Mouse (Mus musculus) forebrain, embryonic 16.5 days (tissue): Measurements from ENCODE around the gene Vcp. TPM values are rescaled to one million over a fixed set of nuclear protein-coding genes. Genes with fewer than 3 reads are reported as not detected.
"Not testable (repeated sequence)": the region's sequence is repeated elsewhere in the genome, so short reads cannot be mapped to it uniquely, and the experiment has no call there.

Source experiments
- ATAC-seq: fragments of 200-750 bp; cut with Nextera tagmentation; 2 replicates; pipeline ENCODE4 v1.8.0; 2017; ENCODE audit warnings: mild to moderate bottlenecking, moderate library complexity
- H3K27ac ChIP-seq: fragments of 300-500 bp; sonication (generic); 2 replicates; pipeline ENCODE4 v1.5.1; 2014; ENCODE audit warnings: low read length, control low read depth
- H3K27me3 ChIP-seq: fragments of 300-500 bp; sonication (generic); replicated peaks from 2 replicates; pipeline ENCODE4 v1.6.1; 2014; ENCODE audit warnings: low read length; ENCODE audit not compliant: control insufficient read depth, insufficient read depth
- H3K36me3 ChIP-seq: fragments of 300-500 bp; sonication (generic); 2 replicates; pipeline ENCODE4 v1.6.1; 2014; ENCODE audit not compliant: control insufficient read depth, insufficient read depth
- H3K4me1 ChIP-seq: fragments of 300-500 bp; sonication (generic); replicated peaks from 2 replicates; pipeline ENCODE4 v1.6.1; 2014; ENCODE audit warnings: low read length; ENCODE audit not compliant: control insufficient read depth, insufficient read depth
- H3K4me2 ChIP-seq: fragments of 300-500 bp; sonication (generic); 2 replicates; pipeline ENCODE4 v1.6.1; 2014; ENCODE audit warnings: mild to moderate bottlenecking, low read length, control low read depth
- H3K4me3 ChIP-seq: fragments of 300-500 bp; sonication (generic); replicated peaks from 2 replicates; pipeline ENCODE4 v1.5.1; 2014; ENCODE audit warnings: mild to moderate bottlenecking, low read length, control low read depth
- H3K9ac ChIP-seq: fragments of 300-500 bp; sonication (generic); replicated peaks from 2 replicates; pipeline ENCODE4 v1.6.1; 2014; ENCODE audit warnings: low read depth, low read length, control low read depth
- H3K9me3 ChIP-seq: fragments of 300-500 bp; sonication (generic); 2 replicates; pipeline ENCODE4 v1.6.1; 2016; ENCODE audit warnings: low read length; ENCODE audit not compliant: control insufficient read depth
- WGBS: fragments of 180-500 bp; shearing (Covaris S2); extraction: QIAGEN DNeasy Blood & Tissue Kit; methylation state at CpG from one replicate; pipeline ENCODE4 v1.1.7; 2014; 5-methylcytosine and 5-hydroxymethylcytosine counted together
- polyA plus RNA-seq: library from polyadenylated mRNA; unstranded; fragments of >200 nt; fragmentation: Nextera tagmentation; extraction: Ambion mirVana; gene quantifications from 2 replicates; pipeline ENCODE4 v1.2.1, GENCODE M21; 2015

Gene Vcp
- polyA plus RNA-seq = 509 and 532 TPM in 2 replicates

DNA sequence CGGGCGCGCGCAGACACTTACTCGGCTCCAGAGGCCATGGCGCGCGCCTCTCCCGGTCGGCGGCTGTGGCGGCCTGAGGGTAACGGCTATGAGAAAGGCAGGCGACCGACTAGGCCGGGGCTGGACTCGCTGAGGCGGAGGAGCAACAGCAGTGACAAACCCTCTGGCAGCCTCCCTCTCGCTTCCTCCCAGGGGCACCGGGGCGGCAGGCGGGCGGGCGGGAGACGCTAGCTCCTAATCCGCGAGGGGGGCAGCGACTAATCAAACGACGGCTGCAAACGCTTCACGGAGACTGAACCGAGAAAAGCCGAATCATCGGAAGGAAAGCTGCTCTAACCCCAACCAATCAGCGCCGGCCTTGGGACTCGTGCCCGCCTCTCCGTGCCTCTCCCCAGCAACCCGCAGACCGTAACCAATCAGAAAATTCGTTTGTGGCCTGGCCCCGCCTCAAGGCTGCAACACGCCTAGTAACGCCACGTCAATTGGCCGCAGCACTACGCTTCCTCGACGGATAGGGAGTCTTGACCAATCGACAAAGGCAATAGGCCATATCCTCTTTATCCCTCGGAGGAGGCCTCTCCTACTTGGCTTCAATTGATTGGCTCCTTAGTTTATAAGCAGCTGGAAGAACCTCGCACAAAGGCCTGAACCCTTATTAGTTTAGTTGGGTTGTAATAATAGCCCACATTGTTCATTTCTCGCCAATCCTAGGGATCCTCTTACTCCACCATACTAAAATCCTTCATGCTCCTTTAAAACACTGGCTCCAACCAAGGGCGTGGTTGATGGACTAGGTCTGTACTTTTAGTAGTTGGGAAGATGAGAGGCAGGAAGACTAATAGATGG lies at the start of gene Vcp:
TSS of gene Vcp (minus strand) at position 367 of the 846 bp plus-strand sequence.
- Histone ChIP-seq H3K27ac (peak within 1 kb of the TSS; percentile 99), H3K9ac (peak within 1 kb of the TSS; percentile 96), H3K4me3 (peak within 1 kb of the TSS; percentile 98), H3K4me2 (peak within 1 kb of the TSS; percentile 85), H3K4me1 (peaks cover 22% of the 10 kb centered on the region)
- peak; percentile 98 for ATAC-seq
- H3K9me3 ChIP-seq, H3K27me3 ChIP-seq, H3K36me3 ChIP-seq: not testable (repeated sequence)
- under 1% methylated on average over 47 of the region's 56 CpGs for WGBS

DNA sequence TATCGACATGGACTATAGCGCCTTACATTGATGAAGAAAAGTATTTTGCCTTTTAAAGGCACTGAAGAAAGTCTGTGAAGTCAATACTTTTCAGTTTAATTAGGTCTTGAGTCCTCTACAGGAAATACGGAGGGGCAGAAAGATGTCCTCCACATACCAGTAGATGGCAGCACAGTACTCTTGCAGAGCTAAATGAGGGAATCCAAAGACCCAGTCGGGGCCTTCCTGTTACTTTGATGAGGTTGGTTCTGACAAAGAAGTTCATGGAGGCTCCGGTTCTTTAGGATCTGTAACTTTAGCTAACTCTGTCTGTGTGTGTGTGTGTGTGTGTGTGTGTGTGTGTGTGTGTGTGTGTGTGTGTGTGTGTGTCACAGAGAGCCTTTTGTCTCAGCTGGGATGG lies 46.9 kb upstream of the Vcp start:
- no peak overlapping the region for H3K9ac ChIP-seq
- no peak for ATAC-seq
- WGBS = 6% methylated on average over 5 of the region's 5 CpGs
- no peaks in the 10 kb centered on the region for H3K36me3 ChIP-seq
- no peak overlapping the region for H3K27ac ChIP-seq
- H3K4me2 ChIP-seq = no peak overlapping the region
- no peak overlapping the region for H3K4me3 ChIP-seq
- no peaks in the 10 kb centered on the region for H3K9me3 ChIP-seq
- H3K4me1 ChIP-seq = peaks cover 31% of the 10 kb centered on the region
- H3K27me3 ChIP-seq = no peaks in the 10 kb centered on the region

DNA sequence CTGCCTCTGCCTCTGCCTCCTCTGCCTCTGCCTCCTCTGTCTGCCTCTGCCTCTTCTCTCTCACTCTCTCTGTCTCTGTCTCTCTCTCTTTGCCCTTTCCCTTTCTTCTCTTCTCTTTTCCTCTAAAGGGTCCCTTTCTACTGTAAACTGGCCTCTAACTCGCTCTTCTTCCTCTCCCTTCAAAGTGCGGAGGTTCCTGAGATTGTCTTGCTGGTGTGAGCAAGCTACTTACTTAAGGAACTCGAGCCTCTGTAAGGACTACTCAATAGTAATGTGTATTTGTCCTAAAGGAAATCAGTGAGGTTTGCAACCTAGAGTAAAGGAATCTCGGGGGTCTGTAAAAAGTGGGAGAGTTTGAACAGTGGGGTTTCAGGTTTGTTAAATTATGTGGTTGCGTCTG lies 46.3 kb upstream of the Vcp start:
- ATAC-seq = no peak
- 56% methylated on average over 5 of the region's 5 CpGs for WGBS
- Histone ChIP-seq H3K36me3 (no peaks in the 10 kb centered on the region), H3K4me2 (peak overlapping the region; percentile 86), H3K9ac (no peak overlapping the region), H3K9me3 (no peaks in the 10 kb centered on the region), H3K27ac (no peak overlapping the region), H3K27me3 (no peaks in the 10 kb centered on the region), H3K4me3 (peak overlapping the region; percentile 1; the same call in 1 of the 2 replicates), H3K4me1 (peaks cover 31% of the 10 kb centered on the region)

DNA sequence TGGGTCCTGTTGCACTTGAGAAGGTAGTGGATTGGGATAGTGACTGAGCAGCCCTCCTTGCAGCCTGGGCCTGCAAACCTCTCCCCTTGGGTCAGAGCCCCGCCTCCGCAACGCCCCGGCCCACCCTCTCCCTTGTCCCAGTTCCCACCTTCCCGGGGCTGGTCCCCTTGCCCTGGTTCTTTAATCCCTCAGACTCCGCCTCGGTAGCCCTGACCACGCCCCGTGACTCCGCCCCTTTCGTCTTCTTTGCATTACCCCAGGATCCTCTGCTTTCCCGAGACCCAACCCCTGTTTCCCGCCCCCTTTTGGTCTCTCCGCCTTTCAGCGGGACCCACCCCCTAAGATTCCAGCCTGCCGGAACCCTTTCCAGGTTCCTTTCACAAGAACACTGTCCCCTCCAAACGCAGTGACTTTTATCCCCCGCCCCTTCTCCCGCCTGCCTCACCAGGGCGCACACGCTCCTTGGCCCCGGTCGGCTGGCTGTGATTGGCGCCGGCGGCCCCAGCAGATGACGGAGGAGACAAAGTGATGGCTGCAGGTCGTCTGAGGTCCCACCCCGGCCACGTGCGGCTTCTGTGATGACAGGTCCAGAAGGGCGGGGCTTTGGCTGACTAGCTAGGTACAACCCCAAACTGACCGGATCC lies 45.5 kb upstream of the Vcp start, which contains the start of gene Fam214b:
TSS of gene Fam214b (minus strand) at position 562 of the 644 bp plus-strand sequence.
- Histone ChIP-seq H3K4me2 (peak within 1 kb of the TSS; percentile 86), H3K36me3 (no peaks in the 10 kb centered on the region), H3K27ac (peak within 1 kb of the TSS; percentile 95), H3K27me3 (no peaks in the 10 kb centered on the region), H3K9ac (peak within 1 kb of the TSS; percentile 72), H3K4me3 (peak within 1 kb of the TSS; percentile 74), H3K4me1 (peaks cover 31% of the 10 kb centered on the region), H3K9me3 (no peaks in the 10 kb centered on the region)
- under 1% methylated on average over 33 of the region's 33 CpGs for WGBS
- peak; percentile 89 for ATAC-seq

DNA sequence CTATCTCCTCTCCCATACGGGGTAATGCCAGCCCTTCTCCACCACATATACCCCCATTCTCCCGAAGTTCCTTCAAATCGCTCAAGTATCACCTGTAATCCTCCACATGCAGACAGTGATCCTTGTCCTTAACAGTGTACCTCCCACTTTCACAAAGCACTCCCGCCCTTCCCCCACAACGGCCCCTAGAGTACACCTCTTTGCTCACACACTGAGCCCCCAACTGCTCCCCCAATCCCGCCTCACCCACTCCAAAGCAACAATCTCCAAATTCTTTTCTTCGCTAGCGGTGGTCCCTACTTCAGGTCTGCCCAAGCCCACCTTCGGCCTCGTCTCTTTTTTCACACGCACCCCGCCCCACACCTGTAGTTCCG lies 45.0 kb upstream of the Vcp start:
- Histone ChIP-seq H3K9ac (peak overlapping the region; percentile 72), H3K27me3 (no peaks in the 10 kb centered on the region), H3K4me3 (peak overlapping the region; percentile 74), H3K36me3 (no peaks in the 10 kb centered on the region), H3K27ac (peak overlapping the region; percentile 95), H3K9me3 (no peaks in the 10 kb centered on the region), H3K4me1 (peaks cover 36% of the 10 kb centered on the region), H3K4me2 (peak overlapping the region; percentile 86)
- ATAC-seq = peak; percentile 0
- 3% methylated on average over 13 of the region's 13 CpGs for WGBS

DNA sequence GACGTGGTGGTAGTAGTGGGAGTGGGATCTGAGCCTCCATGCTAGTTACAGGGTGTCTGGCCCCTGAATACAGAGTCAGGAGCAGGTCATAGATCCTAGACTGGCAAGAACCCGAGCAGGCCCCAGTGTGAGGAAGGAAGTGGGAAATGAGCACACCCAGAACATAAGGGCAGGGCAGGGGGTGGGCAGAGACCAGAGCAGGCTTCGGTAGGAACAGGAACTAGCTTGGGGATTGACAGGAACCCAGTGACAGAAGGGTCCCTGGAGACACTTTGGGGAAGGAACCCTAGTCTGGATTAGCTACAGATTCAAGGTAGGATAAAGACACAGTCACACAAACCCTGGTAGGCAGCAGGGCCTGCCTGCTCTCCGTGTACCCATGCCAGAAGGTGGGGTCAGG lies 44.4 kb upstream of the Vcp start:
- Histone ChIP-seq H3K36me3 (no peaks in the 10 kb centered on the region), H3K9me3 (no peaks in the 10 kb centered on the region), H3K27ac (peak overlapping the region; percentile 95), H3K4me3 (peak overlapping the region; percentile 74), H3K9ac (peak overlapping the region; percentile 72), H3K27me3 (no peaks in the 10 kb centered on the region), H3K4me2 (peak overlapping the region; percentile 86), H3K4me1 (peaks cover 36% of the 10 kb centered on the region)
- ATAC-seq = no peak
- WGBS = 3% methylated on average over 4 of the region's 4 CpGs

DNA sequence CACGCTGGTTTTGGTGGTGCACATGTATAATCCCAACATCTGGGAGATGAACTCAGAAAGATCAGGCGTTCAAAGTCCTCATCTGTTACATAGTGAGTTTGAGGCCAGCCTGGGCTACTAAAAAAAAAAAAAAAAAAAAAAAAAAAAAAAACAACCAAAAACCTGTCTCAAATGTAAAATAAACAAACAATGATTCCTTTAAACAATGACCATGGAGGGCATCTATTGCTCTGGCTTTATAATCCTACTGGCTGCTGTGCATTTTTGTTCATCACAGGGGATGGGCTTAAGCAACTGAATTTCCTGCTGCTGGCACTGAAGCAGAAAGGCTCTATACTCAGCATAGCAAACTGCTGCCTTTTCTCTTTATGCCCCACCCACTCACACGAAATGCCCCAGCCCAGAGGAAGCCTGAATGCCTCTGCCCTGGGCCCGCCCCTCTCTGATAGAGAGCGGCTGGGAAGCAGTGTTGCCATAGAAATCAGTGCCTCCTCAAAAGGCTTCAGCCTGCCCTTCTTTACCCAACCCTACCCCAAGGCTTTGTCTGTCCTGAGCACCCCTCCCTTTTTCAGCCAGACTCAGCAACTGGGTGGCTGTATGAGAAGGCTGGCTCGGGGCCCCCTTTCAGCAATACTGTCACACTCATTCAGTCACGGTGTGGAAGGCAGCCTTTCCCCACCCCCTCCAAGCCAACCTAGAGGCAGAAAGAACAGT lies 43.5 kb upstream of the Vcp start:
- Histone ChIP-seq H3K4me1 (peaks cover 43% of the 10 kb centered on the region), H3K9me3 (no peaks in the 10 kb centered on the region), H3K27me3 (no peaks in the 10 kb centered on the region), H3K27ac (peak overlapping the region; percentile 95), H3K4me3 (peak overlapping the region; percentile 74), H3K9ac (peak overlapping the region; percentile 72), H3K36me3 (no peaks in the 10 kb centered on the region), H3K4me2 (peak overlapping the region; percentile 86)
- peak; percentile 57 for ATAC-seq
- WGBS = 4% methylated on average over 7 of the region's 7 CpGs

DNA sequence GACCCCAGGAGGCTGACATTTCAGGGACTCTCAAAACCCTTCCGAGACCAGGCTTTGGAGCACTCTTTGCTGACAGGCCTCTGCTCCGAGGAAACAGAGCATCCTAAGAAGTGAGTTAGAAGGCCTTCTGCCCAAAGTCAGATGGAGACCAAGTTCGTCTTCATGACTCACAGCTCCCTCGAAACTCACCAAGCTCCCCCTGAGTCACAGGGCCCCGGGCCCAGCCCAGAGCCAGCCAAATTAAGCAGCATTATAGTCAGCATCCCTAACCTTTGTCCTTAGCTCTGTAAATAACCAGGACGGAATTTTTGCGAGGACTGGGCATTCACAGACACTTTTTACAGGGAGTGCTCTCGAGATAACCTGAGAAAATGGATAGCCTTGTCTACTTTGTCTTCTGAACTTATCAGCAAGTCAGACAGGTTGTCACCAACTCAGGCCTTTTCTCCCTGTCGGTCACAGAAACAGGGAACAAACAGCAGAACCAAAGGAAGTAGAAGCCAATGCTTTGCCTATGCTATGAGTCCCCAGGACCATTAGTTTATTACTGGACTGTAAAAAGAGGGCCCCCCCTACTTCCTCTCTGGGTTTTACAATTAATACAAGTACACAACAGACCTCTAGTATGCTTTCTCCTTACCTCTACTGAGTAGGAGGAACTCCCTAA lies 40.7 kb upstream of the Vcp start:
- H3K27ac ChIP-seq = peak overlapping the region; percentile 24; the same call in 1 of the 2 replicates
- H3K4me1 ChIP-seq = peaks cover 46% of the 10 kb centered on the region
- H3K4me2 ChIP-seq = peak overlapping the region; percentile 87; the same call in 1 of the 2 replicates
- H3K9me3 ChIP-seq = no peaks in the 10 kb centered on the region
- H3K36me3 ChIP-seq = peaks cover 6% of the 10 kb centered on the region; the same call in 1 of the 2 replicates
- 61% methylated on average over 9 of the region's 9 CpGs for WGBS
- no peaks in the 10 kb centered on the region for H3K27me3 ChIP-seq
- H3K9ac ChIP-seq = no peak overlapping the region
- H3K4me3 ChIP-seq = no peak overlapping the region
- no peak for ATAC-seq
